Mouse (Mus musculus): ENCODE data around the gene Pitpnm2. TPM values are rescaled to one million over a fixed set of nuclear protein-coding genes. Genes with fewer than 3 reads are reported as not detected.
A peak's percentile ranks its signal among the peaks of the same experiment; 100 is the strongest.

The Pitpnm2 gene
- polyA plus RNA-seq, 1 experiment, result not detected

GRCm38 (mm10) chr5:124211234-124211633 is 38.3 kb downstream of the Pitpnm2 start:
- H3K4me1 ChIP-seq (ENCODE audit: control insufficient read depth, insufficient read depth, low read length), result peaks cover 73% of the 10 kb centered on the region
- H3K27ac ChIP-seq (ENCODE audit: insufficient read depth, low read depth, low read length), result no peak overlapping the region
- WGBS, result 48% methylated on average over 8 of the region's 8 CpGs
- TF ChIP-seq CTCF (IDR thresholded peaks at IDR 0.05; ENCODE audit: insufficient read depth, low read depth, low read length), result no peak
- no peak for TF ChIP-seq POLR2A (IDR thresholded peaks at IDR 0.05; ENCODE audit: insufficient read depth, low read depth, low read length)
- H3K4me3 ChIP-seq (ENCODE audit: insufficient read depth, low read depth, low read length), result no peak overlapping the region

DNA sequence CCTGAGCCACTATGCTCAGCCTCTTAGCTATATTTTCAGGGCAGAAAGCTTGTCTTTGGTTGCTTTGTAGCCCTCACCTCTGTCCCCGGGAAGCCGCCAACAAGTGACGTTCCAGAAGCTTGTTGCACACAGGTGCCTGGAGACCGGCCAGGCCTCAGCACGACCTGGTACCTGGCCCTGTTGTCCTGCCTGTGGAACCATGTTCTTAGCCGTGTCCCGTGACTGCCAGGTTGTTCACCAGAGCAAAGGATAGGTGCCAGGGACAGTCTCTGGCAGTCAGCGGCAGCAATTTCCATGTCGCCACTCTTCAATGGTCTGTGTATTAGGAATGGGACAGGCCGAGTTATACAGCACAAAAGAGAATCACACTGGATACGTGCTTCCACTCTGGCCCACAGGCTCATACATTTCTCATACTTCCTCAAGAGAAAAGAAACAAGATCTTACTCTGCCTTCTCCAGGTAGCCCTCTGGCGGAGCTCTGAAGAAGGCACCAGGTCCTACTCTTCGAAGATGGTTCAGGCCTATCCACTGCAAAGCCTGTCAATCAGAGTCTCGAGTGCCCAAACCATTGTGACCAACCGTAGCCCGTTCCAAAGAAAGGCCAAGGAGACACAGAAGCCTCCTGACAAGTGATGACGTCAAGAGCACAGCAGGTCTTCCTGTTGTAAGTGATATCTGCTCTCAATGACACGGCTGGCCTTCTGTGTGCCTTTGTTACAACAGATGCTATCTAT is 39.1 kb downstream of the Pitpnm2 start:
- peaks cover 75% of the 10 kb centered on the region for H3K4me1 ChIP-seq (ENCODE audit: control insufficient read depth, insufficient read depth, low read length)
- no peak overlapping the region for H3K27ac ChIP-seq (ENCODE audit: insufficient read depth, low read depth, low read length)
- WGBS, result 81% methylated on average over 18 of the region's 18 CpGs
- TF ChIP-seq CTCF (IDR thresholded peaks at IDR 0.05; ENCODE audit: insufficient read depth, low read depth, low read length), result no peak
- TF ChIP-seq POLR2A (IDR thresholded peaks at IDR 0.05; ENCODE audit: insufficient read depth, low read depth, low read length), result no peak
- no peak overlapping the region for H3K4me3 ChIP-seq (ENCODE audit: insufficient read depth, low read depth, low read length)

- WGBS, result 56% methylated on average over 6 of the region's 6 CpGs
Measured at GRCm38 (mm10) chr5:124209850-124210249, 39.7 kb downstream of the Pitpnm2 start.

DNA sequence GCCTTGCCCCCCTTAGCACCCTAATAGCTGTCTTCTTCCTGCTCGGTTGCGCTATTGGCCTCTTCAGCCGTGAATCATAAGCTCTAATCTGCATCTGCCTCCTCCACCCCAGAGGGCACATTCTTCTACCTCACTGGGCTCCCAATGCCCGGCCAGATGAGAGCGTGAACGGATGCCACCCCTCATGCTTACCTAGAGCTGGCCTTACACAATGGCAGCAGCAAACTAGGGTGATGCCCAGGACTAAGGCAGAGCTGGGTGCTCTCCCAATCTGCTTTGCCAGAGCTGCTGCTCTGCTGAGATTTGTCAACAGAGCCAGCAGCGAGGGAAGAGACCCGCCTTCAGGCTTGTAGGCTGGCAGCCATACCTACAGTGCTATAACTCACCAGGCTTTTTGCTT is 41.5 kb downstream of the Pitpnm2 start:
- peak overlapping the region; percentile 84 for H3K27ac ChIP-seq (ENCODE audit: insufficient read depth, low read depth, low read length)
- no peak for TF ChIP-seq CTCF (IDR thresholded peaks at IDR 0.05; ENCODE audit: insufficient read depth, low read depth, low read length)
- no peak for TF ChIP-seq POLR2A (IDR thresholded peaks at IDR 0.05; ENCODE audit: insufficient read depth, low read depth, low read length)
- H3K4me1 ChIP-seq (ENCODE audit: control insufficient read depth, insufficient read depth, low read length), result peaks cover 66% of the 10 kb centered on the region
- WGBS, result 35% methylated on average over 8 of the region's 8 CpGs
- no peak overlapping the region for H3K4me3 ChIP-seq (ENCODE audit: insufficient read depth, low read depth, low read length)

More at GRCm38 (mm10) chr5:124209850-124210249, 39.7 kb downstream of the Pitpnm2 start:
- Histone ChIP-seq H3K4me1 (ENCODE audit: control insufficient read depth, insufficient read depth, low read length) (peaks cover 75% of the 10 kb centered on the region), H3K4me3 (ENCODE audit: insufficient read depth, low read depth, low read length) (no peak overlapping the region), H3K27ac (ENCODE audit: insufficient read depth, low read depth, low read length) (no peak overlapping the region)
- TF ChIP-seq POLR2A (IDR thresholded peaks at IDR 0.05; ENCODE audit: insufficient read depth, low read depth, low read length) (no peak), CTCF (IDR thresholded peaks at IDR 0.05; ENCODE audit: insufficient read depth, low read depth, low read length) (no peak)

DNA sequence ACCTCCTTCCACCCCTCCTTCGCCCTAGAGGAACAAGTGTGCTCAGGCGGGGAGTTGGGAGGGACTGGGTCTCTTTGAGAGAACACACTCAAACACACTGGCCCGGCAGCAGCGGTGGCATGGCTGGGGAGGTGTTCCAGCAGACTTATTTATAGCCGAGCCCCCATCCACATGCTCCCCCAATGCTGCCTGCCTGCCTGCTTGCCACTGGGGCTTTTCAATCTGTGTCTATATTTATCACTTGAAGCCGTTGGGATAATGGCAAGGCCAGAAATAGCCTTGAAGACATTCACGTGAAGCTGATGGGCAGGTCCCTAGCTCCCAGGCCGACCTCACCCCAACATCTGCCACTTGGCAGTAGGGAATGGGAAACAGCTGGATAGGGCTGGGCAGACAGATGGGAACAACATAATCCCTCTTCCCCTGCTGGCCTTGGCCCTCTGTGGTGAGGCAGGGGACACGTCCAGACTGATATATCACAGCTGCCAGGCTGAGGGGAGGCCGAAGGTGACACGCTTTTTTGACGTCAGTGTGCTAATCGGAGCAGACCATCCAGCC is 43.0 kb downstream of the Pitpnm2 start:
- Histone ChIP-seq H3K4me1 (ENCODE audit: control insufficient read depth, insufficient read depth, low read length) (peaks cover 69% of the 10 kb centered on the region), H3K4me3 (ENCODE audit: insufficient read depth, low read depth, low read length) (no peak overlapping the region), H3K27ac (ENCODE audit: insufficient read depth, low read depth, low read length) (peak overlapping the region; percentile 72)
- 39% methylated on average over 13 of the region's 13 CpGs for WGBS
- TF ChIP-seq POLR2A (IDR thresholded peaks at IDR 0.05; ENCODE audit: insufficient read depth, low read depth, low read length), result no peak
- no peak for TF ChIP-seq CTCF (IDR thresholded peaks at IDR 0.05; ENCODE audit: insufficient read depth, low read depth, low read length)

DNA sequence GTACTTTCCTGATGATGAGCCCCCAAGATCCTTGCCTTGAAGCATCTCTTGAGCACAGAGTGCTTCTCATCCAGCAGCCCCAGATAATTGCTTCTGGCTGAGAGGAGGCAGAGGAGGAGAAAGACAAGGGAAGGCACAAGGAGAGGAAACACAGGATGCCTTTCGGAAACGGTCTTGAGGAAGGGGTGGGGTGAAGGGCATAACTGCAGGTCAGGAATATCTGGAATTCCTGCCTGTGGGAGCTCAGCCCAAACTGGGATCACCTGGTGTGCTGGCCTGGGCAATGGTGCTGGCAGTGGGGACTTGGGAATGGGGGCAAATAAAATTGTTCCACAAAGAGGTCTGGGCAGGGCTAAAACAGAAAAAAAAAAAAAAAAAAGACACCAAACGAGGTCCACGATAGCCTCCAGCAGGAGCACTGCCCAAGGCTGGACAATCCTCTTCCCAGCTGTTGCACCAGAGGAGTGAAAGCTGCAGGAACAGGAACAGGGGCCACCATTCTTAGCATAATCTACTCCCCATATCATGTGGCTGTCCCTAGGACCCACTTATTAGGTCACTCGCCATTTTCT is 43.7 kb downstream of the Pitpnm2 start:
- Histone ChIP-seq H3K4me1 (ENCODE audit: control insufficient read depth, insufficient read depth, low read length) (peaks cover 63% of the 10 kb centered on the region), H3K4me3 (ENCODE audit: insufficient read depth, low read depth, low read length) (no peak overlapping the region), H3K27ac (ENCODE audit: insufficient read depth, low read depth, low read length) (peak overlapping the region; percentile 72; the same call in 1 of the 2 replicates)
- WGBS, result 42% methylated on average over 5 of the region's 5 CpGs
- TF ChIP-seq POLR2A (IDR thresholded peaks at IDR 0.05; ENCODE audit: insufficient read depth, low read depth, low read length), result no peak

DNA sequence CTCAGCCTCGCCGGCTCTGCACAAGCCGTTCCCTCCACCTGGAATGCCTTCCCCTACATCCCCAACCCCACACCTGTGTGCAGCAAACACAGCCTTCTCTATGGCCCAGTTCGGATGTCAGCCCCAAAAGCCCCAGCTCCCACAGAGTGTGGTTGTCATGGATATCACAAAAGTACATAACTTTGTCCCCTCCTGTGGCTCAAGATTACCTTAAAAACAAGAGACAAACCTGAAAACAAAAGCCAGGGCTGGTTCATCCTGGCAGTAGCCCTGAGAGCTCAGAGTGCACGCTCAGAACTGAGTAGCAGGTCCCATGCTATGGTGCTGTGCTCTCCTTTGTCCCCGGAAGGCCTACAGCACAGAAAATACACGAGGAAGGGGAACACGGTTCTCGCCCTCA is 44.3 kb downstream of the Pitpnm2 start:
- no peak for TF ChIP-seq POLR2A (IDR thresholded peaks at IDR 0.05; ENCODE audit: insufficient read depth, low read depth, low read length)
- no peak for TF ChIP-seq CTCF (IDR thresholded peaks at IDR 0.05; ENCODE audit: insufficient read depth, low read depth, low read length)
- no peak overlapping the region for H3K4me3 ChIP-seq (ENCODE audit: insufficient read depth, low read depth, low read length)
- H3K27ac ChIP-seq (ENCODE audit: insufficient read depth, low read depth, low read length), result peak overlapping the region; percentile 72
- H3K4me1 ChIP-seq (ENCODE audit: control insufficient read depth, insufficient read depth, low read length), result peaks cover 58% of the 10 kb centered on the region
- WGBS, result 73% methylated on average over 9 of the region's 9 CpGs

DNA sequence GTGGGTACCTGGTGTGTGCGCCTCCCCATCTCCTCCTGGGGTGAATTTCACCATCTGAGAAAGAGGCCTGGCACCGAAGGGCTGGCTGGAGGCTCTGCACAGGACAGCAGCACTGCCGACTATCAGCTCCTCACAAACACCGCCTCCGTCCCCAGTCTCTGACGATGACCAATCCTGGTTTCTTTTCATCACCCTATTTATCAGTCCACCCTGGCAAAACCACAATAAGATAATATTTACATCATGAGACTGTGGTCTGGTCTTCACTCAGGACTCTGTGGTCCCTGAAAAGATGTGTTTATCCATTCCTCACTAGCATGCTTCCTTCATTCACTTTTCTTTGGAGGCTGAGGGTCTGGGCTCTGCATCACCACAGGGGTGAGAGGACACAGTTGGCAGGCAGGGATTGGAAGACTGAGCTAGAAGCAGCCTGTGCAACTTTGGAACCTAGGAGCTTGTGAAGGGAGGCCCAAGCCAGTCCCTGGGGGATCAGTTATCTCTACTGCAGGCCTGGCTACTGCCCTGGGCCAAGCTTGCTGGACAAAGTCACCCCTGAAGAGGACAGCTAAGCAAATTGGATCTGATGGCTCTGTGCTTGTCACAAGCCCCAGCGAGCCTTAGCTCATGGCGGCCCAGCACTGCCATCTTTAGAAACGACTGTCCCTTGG is 45.3 kb downstream of the Pitpnm2 start:
- 94% methylated on average over 9 of the region's 9 CpGs for WGBS
- no peak for TF ChIP-seq CTCF (IDR thresholded peaks at IDR 0.05; ENCODE audit: insufficient read depth, low read depth, low read length)
- TF ChIP-seq POLR2A (IDR thresholded peaks at IDR 0.05; ENCODE audit: insufficient read depth, low read depth, low read length), result no peak
- Histone ChIP-seq H3K27ac (ENCODE audit: insufficient read depth, low read depth, low read length) (no peak overlapping the region), H3K4me3 (ENCODE audit: insufficient read depth, low read depth, low read length) (no peak overlapping the region), H3K4me1 (ENCODE audit: control insufficient read depth, insufficient read depth, low read length) (peaks cover 60% of the 10 kb centered on the region)

- no peak for TF ChIP-seq POLR2A (IDR thresholded peaks at IDR 0.05; ENCODE audit: insufficient read depth, low read depth, low read length)
- no peak for TF ChIP-seq CTCF (IDR thresholded peaks at IDR 0.05; ENCODE audit: insufficient read depth, low read depth, low read length)
- no peak overlapping the region for H3K27ac ChIP-seq (ENCODE audit: insufficient read depth, low read depth, low read length)
- H3K4me3 ChIP-seq (ENCODE audit: insufficient read depth, low read depth, low read length), result no peak overlapping the region
- peaks cover 57% of the 10 kb centered on the region for H3K4me1 ChIP-seq (ENCODE audit: control insufficient read depth, insufficient read depth, low read length)
- WGBS, result 91% methylated on average over 4 of the region's 4 CpGs
Measured at GRCm38 (mm10) chr5:124203251-124203650, 46.3 kb downstream of the Pitpnm2 start.
